Mouse (Mus musculus) cerebellum, adult 2 months (tissue): ENCODE data around the gene Ybx3. TPM values are rescaled to one million over a fixed set of nuclear protein-coding genes. Genes with fewer than 3 reads are reported as not detected.
A peak's percentile ranks its signal among the peaks of the same experiment; 100 is the strongest.

ENCODE experiments used
- DNase-seq, 2 experiments: peaks; one replicate each; pipeline ENCODE4 v3.0.0; 2021
- H3K27ac ChIP-seq: fragments of 200-500 bp; 2 replicates; pipeline ENCODE4 v1.5.1; 2012; ENCODE audit warnings: low read length, control low read depth, inconsistent platforms; ENCODE audit not compliant: insufficient read depth
- H3K27me3 ChIP-seq: fragments of 200-500 bp; 2 replicates; pipeline ENCODE4 v1.6.1; 2012; ENCODE audit warnings: inconsistent platforms, mild to moderate bottlenecking, low read length, moderate library complexity; ENCODE audit not compliant: control insufficient read depth, insufficient read depth
- H3K4me1 ChIP-seq: fragments of 200-500 bp; 2 replicates; pipeline ENCODE4 v1.6.1; 2011; ENCODE audit warnings: low read length; ENCODE audit not compliant: control insufficient read depth, insufficient read depth
- H3K4me3 ChIP-seq: fragments of 200-500 bp; replicated peaks from 2 replicates; pipeline ENCODE3; 2011; ENCODE audit warnings: mild to moderate bottlenecking, low read depth, low read length, control low read depth; ENCODE audit not compliant: insufficient read depth
- CTCF ChIP-seq: fragments of 200-500 bp; IDR thresholded peaks from 2 replicates; pipeline ENCODE4 v1.5.1; 2011; ENCODE audit warnings: low read depth, mild to moderate bottlenecking, control low read depth, low read length, moderate library complexity, borderline replicate concordance; ENCODE audit not compliant: insufficient read depth
- POLR2A ChIP-seq: fragments of 200-500 bp; IDR thresholded peaks from 2 replicates; pipeline ENCODE4 v1.6.1; 2011; ENCODE audit warnings: low read length, control low read depth, borderline replicate concordance; ENCODE audit not compliant: insufficient read depth
- WGBS: fragments of 180-500 bp; shearing (Covaris S2); methylation state at CpG from one replicate; pipeline ENCODE4 v1.1.7; 2018; 5-methylcytosine and 5-hydroxymethylcytosine counted together
- polyA plus RNA-seq: library from polyadenylated mRNA; depleted of rRNA; stranded (reverse); fragments of >200 nt; gene quantifications from 2 replicates; pipeline ENCODE4 v1.2.3, GENCODE M21; 2012; rRNA removed

Ybx3 gene
- polyA plus RNA-seq = 82.2 and 94.0 TPM in 2 replicates

- H3K4me3 ChIP-seq = peak within 1 kb of the TSS; percentile 92
- peak; percentile 91 to 93 for DNase-seq
- no peaks in the 10 kb centered on the region for H3K27me3 ChIP-seq
- H3K4me1 ChIP-seq = peaks cover 8% of the 10 kb centered on the region
- TF ChIP-seq CTCF = no peak
- TF ChIP-seq POLR2A = 0 out of 2 replicates have a peak, but pooled peaks have one; percentile 32
- peak within 1 kb of the TSS; percentile 81; the same call in 1 of the 2 replicates for H3K27ac ChIP-seq
- under 1% methylated on average over 92 of the region's 107 CpGs for WGBS
Measured at GRCm38 (mm10) chr6:131388040-131389021, at the start of gene Ybx3. Gene Ybx3 (minus strand): TSS chr6:131388476.

DNA sequence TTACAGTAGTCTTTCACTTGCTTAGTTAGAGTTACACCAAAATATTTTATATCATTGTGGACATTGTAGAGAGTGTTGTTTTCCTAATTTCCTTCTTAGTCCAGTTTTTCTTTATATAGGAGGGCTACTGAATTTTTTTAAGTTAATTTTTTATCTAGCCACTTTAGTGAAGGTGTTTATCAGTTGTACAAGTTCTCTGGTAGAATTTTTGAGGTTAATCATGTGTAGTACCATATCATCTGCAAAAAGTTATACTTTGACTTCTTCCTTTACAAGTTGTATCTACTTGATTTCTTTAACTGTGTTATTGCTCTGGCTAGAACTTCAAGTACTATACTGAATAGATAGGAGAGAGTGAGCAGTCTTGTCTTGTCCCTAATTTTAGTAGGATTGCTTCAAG is 48.4 kb upstream of the Ybx3 start:
- no peaks in the 10 kb centered on the region for H3K4me1 ChIP-seq
- H3K27ac ChIP-seq = no peak overlapping the region
- H3K4me3 ChIP-seq = no peak overlapping the region
- DNase-seq = no peak
- TF ChIP-seq POLR2A = no peak
- H3K27me3 ChIP-seq = no peaks in the 10 kb centered on the region

DNA sequence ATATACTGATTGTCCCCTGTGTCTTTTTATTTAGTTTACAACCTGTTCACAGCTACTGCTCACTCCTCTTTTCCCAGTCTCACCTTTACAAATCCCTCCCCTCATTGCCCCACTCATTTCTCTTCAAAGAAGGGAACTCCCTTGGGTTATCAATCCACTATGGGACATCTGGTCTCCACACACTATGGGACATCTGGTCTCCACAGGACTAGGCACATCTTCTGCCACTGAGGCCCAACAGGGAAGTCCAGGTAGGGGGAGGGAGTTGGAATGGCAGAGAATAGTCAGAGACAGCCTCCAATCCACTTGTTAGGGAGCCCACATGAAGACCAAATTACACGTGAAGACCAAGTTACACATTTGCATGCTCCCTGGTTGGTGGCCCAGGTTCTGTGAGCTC is 45.8 kb upstream of the Ybx3 start:
- 61% methylated on average over 1 of the region's 1 CpGs for WGBS
- no peaks in the 10 kb centered on the region for H3K4me1 ChIP-seq
- no peaks in the 10 kb centered on the region for H3K27me3 ChIP-seq
- H3K27ac ChIP-seq = no peak overlapping the region
- no peak overlapping the region for H3K4me3 ChIP-seq
- DNase-seq = no peak
- no peak for TF ChIP-seq CTCF
- TF ChIP-seq POLR2A = no peak

GRCm38 (mm10) chr6:131433153-131434048 is 45.1 kb upstream of the Ybx3 start:
- TF ChIP-seq POLR2A (no peak), CTCF (no peak)
- Histone ChIP-seq H3K27me3 (no peaks in the 10 kb centered on the region), H3K4me3 (peak overlapping the region; percentile 29), H3K27ac (no peak overlapping the region), H3K4me1 (no peaks in the 10 kb centered on the region)
- 6% methylated on average over 39 of the region's 39 CpGs for WGBS
- DNase-seq = peak; percentile 9 to 10

DNA sequence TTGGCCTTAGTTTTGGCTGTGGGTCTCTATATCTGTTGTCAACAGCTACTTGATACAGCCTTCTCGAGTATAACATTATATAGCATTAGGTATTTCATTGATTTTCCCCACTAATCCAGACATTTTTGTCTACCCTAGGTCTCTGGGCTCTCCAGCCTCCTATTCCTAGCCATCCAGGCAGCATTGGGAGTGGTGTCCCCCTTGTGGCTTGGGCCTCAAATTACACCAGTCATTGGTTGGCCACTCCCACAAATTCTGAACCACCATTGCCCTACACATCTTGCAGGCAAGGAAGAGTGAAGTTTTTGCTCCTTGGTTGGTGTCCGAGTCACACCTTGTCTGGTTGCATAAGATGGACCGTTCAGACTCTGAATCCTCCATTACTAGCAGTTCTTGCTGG is 33.3 kb upstream of the Ybx3 start:
- peak; percentile 10 to 16 for DNase-seq
- H3K4me1 ChIP-seq = no peaks in the 10 kb centered on the region
- H3K27me3 ChIP-seq = no peaks in the 10 kb centered on the region; the same call in 1 of the 2 replicates
- no peak overlapping the region for H3K4me3 ChIP-seq
- no peak overlapping the region for H3K27ac ChIP-seq
- TF ChIP-seq POLR2A (no peak), CTCF (peak; percentile 63)
- 66% methylated on average over 3 of the region's 3 CpGs for WGBS

DNA sequence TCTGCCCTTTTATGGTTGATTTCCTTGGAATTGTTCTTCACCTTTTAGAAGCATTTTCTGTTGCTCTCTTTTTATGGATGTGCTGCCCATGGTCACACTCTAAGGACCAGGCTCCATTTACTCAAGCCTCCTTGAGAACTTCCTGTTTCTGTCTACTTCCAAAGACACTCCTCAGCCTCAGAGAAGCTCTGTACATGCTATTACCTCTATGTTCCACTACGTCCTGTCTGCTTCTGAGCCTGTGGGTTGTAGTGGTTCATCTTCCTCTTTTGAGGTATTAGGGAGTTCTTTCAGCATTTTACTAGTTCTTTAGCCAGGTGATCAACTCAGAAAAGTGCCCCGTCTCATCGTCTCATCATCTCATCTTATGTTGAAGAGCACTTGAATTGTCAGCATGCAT is 31.3 kb upstream of the Ybx3 start:
- TF ChIP-seq CTCF (no peak), POLR2A (no peak)
- no peaks in the 10 kb centered on the region for H3K4me1 ChIP-seq

GRCm38 (mm10) chr6:131418770-131419169 is 30.5 kb upstream of the Ybx3 start:
- Histone ChIP-seq H3K27ac (no peak overlapping the region), H3K4me3 (no peak overlapping the region), H3K27me3 (no peaks in the 10 kb centered on the region; the same call in 1 of the 2 replicates), H3K4me1 (no peaks in the 10 kb centered on the region)
- peak in 1 of 2 experiments; percentile 38 for DNase-seq
- no peak for TF ChIP-seq POLR2A
- peak; percentile 31; the same call in 1 of the 2 replicates for TF ChIP-seq CTCF

More for the DNA sequence above, 31.3 kb upstream of the Ybx3 start:
- WGBS = 84% methylated on average over 3 of the region's 3 CpGs
- no peaks in the 10 kb centered on the region; the same call in 1 of the 2 replicates for H3K27me3 ChIP-seq
- no peak overlapping the region for H3K4me3 ChIP-seq
- no peak for DNase-seq
- H3K27ac ChIP-seq = no peak overlapping the region
